Mouse (Mus musculus) adrenal gland, adult 18-20 months (tissue): ENCODE results near the gene Taar2. TPM values are rescaled to one million over a fixed set of nuclear protein-coding genes. Genes with fewer than 3 reads are reported as not detected.
A peak's percentile ranks its signal among the peaks of the same experiment; 100 is the strongest.

ENCODE experiments used
- DNase-seq, 2 experiments: peaks; one replicate each; pipeline ENCODE4 v3.0.0; 2021 to 2022; ENCODE audit warnings: low spot score in 2 of 2
- total RNA-seq, 2 experiments: library from RNA; stranded (reverse); gene quantifications; 1 replicate in 1 of 2; 2 replicates in 1 of 2; pipeline ENCODE4 v1.2.3; 2021

The Taar2 gene
- total RNA-seq, 2 experiments from 2014 or later, result not detected

GRCm38 (mm10) chr10:23978901-23979705 lies 40.7 kb downstream of the Taar2 start:
- peak; percentile 66 for DNase-seq

GRCm38 (mm10) chr10:23985546-23985945 lies 47.2 kb downstream of the Taar2 start, which contains the start of gene Taar6:
TSS of gene Taar6 (minus strand) at chr10:23985646.
- DNase-seq, result no peak

- no peak for DNase-seq
These were observed 48.0 kb downstream of the Taar2 start for GRCm38 (mm10) chr10:23986419-23986818.

Other genes with a start within 250 kb of the Taar2 start
- 100 to 1,000 TPM; 510 to 531 TPM for gene Rps12, start 151.3 kb upstream of the Taar2 start, total RNA-seq
- 10 to 100 TPM; 30.5 to 40.2 TPM for gene Slc18b1, start 141.6 kb upstream of the Taar2 start, total RNA-seq
- gene Vnn3, start 87.1 kb upstream of the Taar2 start, total RNA-seq, result 10 to 100 TPM in 1 of 2 experiments, 1 to 10 TPM in 1; 4.2 to 44.2 TPM
- gene Vnn1, start 43.9 kb upstream of the Taar2 start, total RNA-seq, result 10 to 100 TPM; 19.8 to 40.5 TPM
- gene Taar1, start 18.2 kb upstream of the Taar2 start, total RNA-seq, result not detected
- not detected for gene Taar3, start 11.0 kb downstream of the Taar2 start, total RNA-seq
- not detected for gene Taar4, start 21.9 kb downstream of the Taar2 start, total RNA-seq
- gene Taar5, start 32.1 kb downstream of the Taar2 start, total RNA-seq, result not detected
- not detected for gene Taar6, start 47.1 kb downstream of the Taar2 start, total RNA-seq
- gene Taar7a, start 54.9 kb downstream of the Taar2 start, total RNA-seq, result not detected
- gene Taar7b, start 61.4 kb downstream of the Taar2 start, total RNA-seq, result not detected
- not detected for gene Taar7d, start 88.7 kb downstream of the Taar2 start, total RNA-seq
- gene Taar7e, start 99.0 kb downstream of the Taar2 start, total RNA-seq, result not detected
- gene Taar7f, start 110.9 kb downstream of the Taar2 start, total RNA-seq, result not detected
- not detected for gene Taar8a, start 137.9 kb downstream of the Taar2 start, total RNA-seq
- not detected for gene Taar8b, start 153.7 kb downstream of the Taar2 start, total RNA-seq
- not detected for gene Taar8c, start 163.3 kb downstream of the Taar2 start, total RNA-seq
- not detected for gene Taar9, start 171.0 kb downstream of the Taar2 start, total RNA-seq
- gene Stx7, start 210.7 kb downstream of the Taar2 start, total RNA-seq, result 100 to 1,000 TPM; 137 to 143 TPM